Comparison of ENCODE assay signal across 14 mouse cellular contexts in genomic region chr3:80005371-80005770, GRCm38 (mm10).
"Had no signal": no experiment of that assay in that cellular context is flagged by ENCODE, and none has a peak within 500 bp of the region (broad histone marks: within the 10 kb centered on the region; RNA-seq: fewer than 3 reads in every experiment).

No protein-coding gene starts in this region.

- H3K27me3 ChIP-seq: liver, embryonic 15.5 days; megakaryocyte, embryonic 14.5 days; midbrain, embryonic 12.5 days; neural tube, embryonic 13.5 days; stomach, embryonic 15.5 days had no signal

- H3K4me2 ChIP-seq: liver, embryonic 11.5 days; liver, embryonic 15.5 days; lung, embryonic 14.5 days; midbrain, embryonic 12.5 days; neural tube, embryonic 13.5 days; stomach, embryonic 15.5 days had no signal

- H3K4me1 ChIP-seq: midbrain, embryonic 12.5 days; neural tube, embryonic 13.5 days; stomach, embryonic 15.5 days had no signal

- H3K36me3 ChIP-seq: limb, embryonic 10.5 days; liver, embryonic 15.5 days; midbrain, embryonic 12.5 days; neural tube, embryonic 13.5 days; stomach, embryonic 15.5 days had no signal

- ATAC-seq: midbrain, embryonic 16.5 days had no signal

- H3K9ac ChIP-seq: liver, embryonic 15.5 days; lung, embryonic 14.5 days; midbrain, embryonic 12.5 days; neural tube, embryonic 13.5 days; stomach, embryonic 15.5 days had no signal

- H3K27ac ChIP-seq: left cerebral cortex, adult 2 months; limb, embryonic 10.5 days; liver, embryonic 15.5 days; macrophage; midbrain, embryonic 12.5 days; neural tube, embryonic 13.5 days; stomach, embryonic 15.5 days had no signal

- DNase-seq: kidney, adult 9 months; right cerebral cortex, postnatal 14 days; thymus, postnatal 4 days had no signal

- H3K4me3 ChIP-seq: left cerebral cortex, adult 2 months; limb, embryonic 10.5 days; liver, embryonic 15.5 days; midbrain, embryonic 12.5 days; neural tube, embryonic 13.5 days; stomach, embryonic 15.5 days had no signal

- H3K9me3 ChIP-seq: limb, embryonic 10.5 days; liver, embryonic 15.5 days; midbrain, embryonic 12.5 days; neural tube, embryonic 13.5 days; stomach, embryonic 15.5 days had no signal
